Mouse (Mus musculus) testis, postnatal 14 days (tissue): ENCODE measurements around the gene Olfr866.

Experiments
- DNase-seq: peaks from one replicate; pipeline ENCODE4 v3.0.0; 2021; ENCODE audit warnings: low spot score

Olfr866 gene

GRCm38 (mm10) chr9:20027935-20028334 lies at the start of gene Olfr866:
Olfr866 (minus strand) TSS chr9:20028035.
- no peak for DNase-seq

GRCm38 (mm10) chr9:20073523-20074177 lies 45.8 kb upstream of the Olfr866 start:
- DNase-seq = no peak

GRCm38 (mm10) chr9:20071291-20071690 lies 43.5 kb upstream of the Olfr866 start:
- no peak for DNase-seq

GRCm38 (mm10) chr9:20070236-20070635 lies 42.4 kb upstream of the Olfr866 start:
- DNase-seq = no peak

- no peak for DNase-seq
Measured at GRCm38 (mm10) chr9:20057462-20057861, 29.6 kb upstream of the Olfr866 start, which contains the start of gene Olfr867. Olfr867 (minus strand) TSS chr9:20057562.

GRCm38 (mm10) chr9:20047964-20048363 lies 20.1 kb upstream of the Olfr866 start:
- no peak for DNase-seq
